Mouse (Mus musculus): ENCODE measurements around the gene Fggy. TPM values are rescaled to one million over a fixed set of nuclear protein-coding genes. Genes with fewer than 3 reads are reported as not detected.
A peak's percentile ranks its signal among the peaks of the same experiment; 100 is the strongest.

Gene Fggy
- total RNA-seq, 4 experiments from 2014 or later, result 13.7 to 19.1 (median 17.5) TPM

GRCm38 (mm10) chr4:95659024-95659423 is 101.7 kb downstream of the Fggy start:
- no peak for DNase-seq (ENCODE audit: low spot score in 2 of 2)

GRCm38 (mm10) chr4:95663596-95663995 is 106.3 kb downstream of the Fggy start:
- no peak for DNase-seq (ENCODE audit: low spot score in 2 of 2)

GRCm38 (mm10) chr4:95664327-95664726 is 107.0 kb downstream of the Fggy start:
- DNase-seq (ENCODE audit: low spot score in 2 of 2), result peak in 1 of 2 experiments; percentile 27

GRCm38 (mm10) chr4:95666284-95666889 is 109.1 kb downstream of the Fggy start:
- DNase-seq (ENCODE audit: low spot score in 2 of 2), result peak in 1 of 2 experiments; percentile 33

- no peak for DNase-seq (ENCODE audit: low spot score in 2 of 2)
Measured at GRCm38 (mm10) chr4:95666896-95667295, 109.6 kb downstream of the Fggy start.

GRCm38 (mm10) chr4:95667595-95667994 is 110.3 kb downstream of the Fggy start:
- no peak for DNase-seq (ENCODE audit: low spot score in 2 of 2)

GRCm38 (mm10) chr4:95668543-95668942 is 111.2 kb downstream of the Fggy start:
- no peak for DNase-seq (ENCODE audit: low spot score in 2 of 2)

- DNase-seq (ENCODE audit: low spot score in 2 of 2), result no peak
Measured at GRCm38 (mm10) chr4:95669336-95669735, 112.0 kb downstream of the Fggy start.

GRCm38 (mm10) chr4:95670559-95670958 is 113.3 kb downstream of the Fggy start:
- DNase-seq (ENCODE audit: low spot score in 2 of 2), result no peak

GRCm38 (mm10) chr4:95672039-95672438 is 114.7 kb downstream of the Fggy start:
- no peak for DNase-seq (ENCODE audit: low spot score in 2 of 2)

GRCm38 (mm10) chr4:95676390-95676789 is 119.1 kb downstream of the Fggy start:
- DNase-seq (ENCODE audit: low spot score in 2 of 2), result no peak

- DNase-seq (ENCODE audit: low spot score in 2 of 2), result no peak
Measured at GRCm38 (mm10) chr4:95680756-95681449, 123.6 kb downstream of the Fggy start.

GRCm38 (mm10) chr4:95684522-95685080 is 127.3 kb downstream of the Fggy start:
- no peak for DNase-seq (ENCODE audit: low spot score in 2 of 2)

GRCm38 (mm10) chr4:95686775-95687174 is 129.5 kb downstream of the Fggy start:
- DNase-seq (ENCODE audit: low spot score in 2 of 2), result no peak

- DNase-seq (ENCODE audit: low spot score in 2 of 2), result no peak
Measured at GRCm38 (mm10) chr4:95687350-95687749, 130.0 kb downstream of the Fggy start.

- no peak for DNase-seq (ENCODE audit: low spot score in 2 of 2)
Measured at GRCm38 (mm10) chr4:95688159-95688558, 130.9 kb downstream of the Fggy start.

- DNase-seq (ENCODE audit: low spot score in 2 of 2), result no peak
Measured at GRCm38 (mm10) chr4:95700366-95700765, 143.1 kb downstream of the Fggy start.

GRCm38 (mm10) chr4:95707941-95708897 is 150.9 kb downstream of the Fggy start:
- no peak for DNase-seq (ENCODE audit: low spot score in 2 of 2)

- no peak for DNase-seq (ENCODE audit: low spot score in 2 of 2)
Measured at GRCm38 (mm10) chr4:95709750-95710149, 152.4 kb downstream of the Fggy start.

GRCm38 (mm10) chr4:95712802-95713201 is 155.5 kb downstream of the Fggy start:
- no peak for DNase-seq (ENCODE audit: low spot score in 2 of 2)

GRCm38 (mm10) chr4:95713271-95713670 is 156.0 kb downstream of the Fggy start:
- DNase-seq (ENCODE audit: low spot score in 2 of 2), result no peak

GRCm38 (mm10) chr4:95716137-95716536 is 158.8 kb downstream of the Fggy start:
- no peak for DNase-seq (ENCODE audit: low spot score in 2 of 2)
